Mouse (Mus musculus) cerebellum, adult 2 months (tissue): Measurements from ENCODE around the gene Ttpal. TPM values are rescaled to one million over a fixed set of nuclear protein-coding genes. Genes with fewer than 3 reads are reported as not detected.

Source experiments
- DNase-seq, 2 experiments: peaks; one replicate each; pipeline ENCODE4 v3.0.0; 2021
- H3K27ac ChIP-seq: fragments of 200-500 bp; 2 replicates; pipeline ENCODE4 v1.5.1; 2012; ENCODE audit warnings: low read length, control low read depth, inconsistent platforms; ENCODE audit not compliant: insufficient read depth
- H3K27me3 ChIP-seq: fragments of 200-500 bp; 2 replicates; pipeline ENCODE4 v1.6.1; 2012; ENCODE audit warnings: inconsistent platforms, mild to moderate bottlenecking, low read length, moderate library complexity; ENCODE audit not compliant: control insufficient read depth, insufficient read depth
- H3K4me1 ChIP-seq: fragments of 200-500 bp; 2 replicates; pipeline ENCODE4 v1.6.1; 2011; ENCODE audit warnings: low read length; ENCODE audit not compliant: control insufficient read depth, insufficient read depth
- H3K4me3 ChIP-seq: fragments of 200-500 bp; replicated peaks from 2 replicates; pipeline ENCODE3; 2011; ENCODE audit warnings: mild to moderate bottlenecking, low read depth, low read length, control low read depth; ENCODE audit not compliant: insufficient read depth
- CTCF ChIP-seq: fragments of 200-500 bp; IDR thresholded peaks from 2 replicates; pipeline ENCODE4 v1.5.1; 2011; ENCODE audit warnings: low read depth, mild to moderate bottlenecking, control low read depth, low read length, moderate library complexity, borderline replicate concordance; ENCODE audit not compliant: insufficient read depth
- POLR2A ChIP-seq: fragments of 200-500 bp; IDR thresholded peaks from 2 replicates; pipeline ENCODE4 v1.6.1; 2011; ENCODE audit warnings: low read length, control low read depth, borderline replicate concordance; ENCODE audit not compliant: insufficient read depth
- WGBS: fragments of 180-500 bp; shearing (Covaris S2); methylation state at CpG from one replicate; pipeline ENCODE4 v1.1.7; 2018; 5-methylcytosine and 5-hydroxymethylcytosine counted together
- polyA plus RNA-seq: library from polyadenylated mRNA; depleted of rRNA; stranded (reverse); fragments of >200 nt; gene quantifications from 2 replicates; pipeline ENCODE4 v1.2.3, GENCODE M21; 2012

Ttpal gene
- polyA plus RNA-seq, 1 experiment: 23.7 TPM

GRCm38 (mm10) chr2:163596057-163596872, 5.8 kb upstream of the Ttpal start:
- Histone ChIP-seq H3K4me3 (no peak overlapping the region), H3K4me1 (no peaks in the 10 kb centered on the region; the same call in 1 of the 2 replicates), H3K27me3 (no peaks in the 10 kb centered on the region), H3K27ac (peak overlapping the region; percentile 2; the same call in 1 of the 2 replicates)
- no peak for DNase-seq
- WGBS: 55% methylated on average over 13 of the region's 13 CpGs
- TF ChIP-seq CTCF: no peak
- TF ChIP-seq POLR2A: no peak

- TF ChIP-seq POLR2A (no peak), CTCF (no peak)
- H3K27me3 ChIP-seq: no peaks in the 10 kb centered on the region
- no peak for DNase-seq
- H3K27ac ChIP-seq: no peak overlapping the region
- 23% methylated on average over 3 of the region's 3 CpGs for WGBS
- peaks cover 3% of the 10 kb centered on the region for H3K4me1 ChIP-seq
- no peak overlapping the region for H3K4me3 ChIP-seq
Observed at GRCm38 (mm10) chr2:163596873-163597155, 5.3 kb upstream of the Ttpal start.

GRCm38 (mm10) chr2:163597661-163598060, 4.5 kb upstream of the Ttpal start:
- WGBS: 53% methylated on average over 4 of the region's 4 CpGs
- no peak for DNase-seq
- Histone ChIP-seq H3K27me3 (no peaks in the 10 kb centered on the region), H3K4me1 (peaks cover 3% of the 10 kb centered on the region), H3K27ac (no peak overlapping the region), H3K4me3 (no peak overlapping the region)
- TF ChIP-seq POLR2A (no peak), CTCF (peak; percentile 48; the same call in 1 of the 2 replicates)

GRCm38 (mm10) chr2:163599226-163599625, 2.9 kb upstream of the Ttpal start:
- Histone ChIP-seq H3K27ac (no peak overlapping the region), H3K27me3 (no peaks in the 10 kb centered on the region), H3K4me3 (no peak overlapping the region), H3K4me1 (peaks cover 3% of the 10 kb centered on the region)
- TF ChIP-seq CTCF: peak; percentile 86
- TF ChIP-seq POLR2A: no peak
- WGBS: 3% methylated on average over 1 of the region's 1 CpGs
- peak; percentile 53 to 75 for DNase-seq

- no peak for DNase-seq
- H3K27me3 ChIP-seq: no peaks in the 10 kb centered on the region
- no peak overlapping the region for H3K27ac ChIP-seq
- 87% methylated on average over 7 of the region's 7 CpGs for WGBS
- H3K4me3 ChIP-seq: no peak overlapping the region
- peaks cover 3% of the 10 kb centered on the region for H3K4me1 ChIP-seq
- TF ChIP-seq CTCF (no peak), POLR2A (no peak)
Observed at GRCm38 (mm10) chr2:163601066-163601465, 1.0 kb upstream of the Ttpal start.

GRCm38 (mm10) chr2:163601712-163602100, 408 bp upstream of the Ttpal start:
- peak; percentile 32 to 38 for DNase-seq
- H3K27ac ChIP-seq: peak overlapping the region; percentile 87
- WGBS: 55% methylated on average over 7 of the region's 7 CpGs
- no peaks in the 10 kb centered on the region for H3K27me3 ChIP-seq
- TF ChIP-seq POLR2A (no peak), CTCF (no peak)
- H3K4me1 ChIP-seq: peaks cover 3% of the 10 kb centered on the region
- peak overlapping the region; percentile 82 for H3K4me3 ChIP-seq

- H3K27me3 ChIP-seq: no peaks in the 10 kb centered on the region
- 81% methylated on average over 7 of the region's 7 CpGs for WGBS
Observed at GRCm38 (mm10) chr2:163606161-163606560, 4.0 kb downstream of the Ttpal start.

GRCm38 (mm10) chr2:163608008-163608407, 5.9 kb downstream of the Ttpal start:
- no peak for TF ChIP-seq CTCF
- no peak for TF ChIP-seq POLR2A
- Histone ChIP-seq H3K27me3 (no peaks in the 10 kb centered on the region), H3K27ac (no peak overlapping the region), H3K4me3 (no peak overlapping the region), H3K4me1 (peaks cover 7% of the 10 kb centered on the region)
- WGBS: 88% methylated on average over 7 of the region's 7 CpGs
- no peak for DNase-seq

More at GRCm38 (mm10) chr2:163606161-163606560, 4.0 kb downstream of the Ttpal start:
- no peak overlapping the region for H3K4me3 ChIP-seq
- TF ChIP-seq POLR2A (no peak), CTCF (no peak)
- no peak overlapping the region for H3K27ac ChIP-seq
- peaks cover 10% of the 10 kb centered on the region for H3K4me1 ChIP-seq
- no peak for DNase-seq
